In the genomic region with DNA sequence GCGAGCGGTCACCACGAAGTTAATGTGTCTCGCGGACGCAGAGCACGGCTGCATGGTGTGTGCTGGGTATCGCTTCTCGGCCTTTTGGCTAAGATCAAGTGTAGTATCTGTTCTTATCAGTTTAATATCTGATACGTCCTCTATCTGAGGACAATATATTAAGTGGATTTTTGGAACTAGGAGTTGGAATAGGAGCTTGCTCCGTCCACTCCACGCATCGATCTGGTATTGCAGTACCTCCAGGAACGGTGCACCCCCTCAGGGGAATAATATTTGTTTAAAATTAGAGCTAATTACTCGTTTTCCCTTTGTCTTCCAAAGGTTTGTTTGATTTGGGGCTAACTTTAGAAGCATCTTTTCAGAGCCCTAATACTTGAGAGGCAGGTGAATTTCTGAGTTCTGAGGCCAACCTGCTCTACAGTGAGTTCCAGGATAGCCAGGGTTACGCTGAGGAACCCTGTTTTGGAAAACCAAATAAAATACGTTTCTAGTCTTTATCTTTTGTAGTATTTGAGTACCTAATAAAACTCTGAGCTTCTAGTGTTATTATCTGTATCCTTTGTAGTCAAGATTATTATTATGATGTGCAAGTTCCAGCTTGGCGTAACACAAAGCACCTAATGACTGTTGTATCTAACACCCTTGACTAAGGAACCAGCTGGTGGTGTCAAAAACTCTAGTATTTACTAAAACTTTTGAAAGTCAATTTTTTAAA, we compare ENCODE assay signal across 1 mouse cellular context.
TF ChIP-seq lines count a peak whose summit lies in the region.

No protein-coding gene starts in this region.

TF ChIP-seq in MEL, 35 proteins besides CTCF, POLR2A, EP300 and RAD21 (continued from another document):
- TF ChIP-seq CHD1 (IDR thresholded peaks at IDR 0.05; ENCODE audit: low read depth, low read length): no peak
